Mouse (Mus musculus): ENCODE data around the gene Fam19a1. TPM values are rescaled to one million over a fixed set of nuclear protein-coding genes. Genes with fewer than 3 reads are reported as not detected.
"Not testable (repeated sequence)": the region's sequence is repeated elsewhere in the genome, so short reads cannot be mapped to it uniquely, and the experiment has no call there.

The Fam19a1 gene
- 10 to 100 TPM; 62.6 to 76.9 TPM for total RNA-seq (2021)

GRCm38 (mm10) chr6:96112854-96113253 lies at the start of gene Fam19a1:
Gene Fam19a1 (plus strand): TSS chr6:96113154.
- peak in 1 of 2 experiments; percentile 19 for DNase-seq (ENCODE audit: low spot score in 2 of 2)
- intact Hi-C loops (cut with DNase I): loop anchor here (10.0 kb wide), 2 partner anchors 132 to 232 kb away; no protein-coding TSS in a partner anchor

GRCm38 (mm10) chr6:96071080-96071479 lies 41.9 kb upstream of the Fam19a1 start:
- no peak for DNase-seq (ENCODE audit: low spot score in 2 of 2)
- intact Hi-C loops (cut with DNase I): no loop called here

- intact Hi-C loops (cut with DNase I): no loop called here
- no peak for DNase-seq (ENCODE audit: low spot score in 2 of 2)
Measured at GRCm38 (mm10) chr6:96071567-96071966, 41.4 kb upstream of the Fam19a1 start.

- DNase-seq (ENCODE audit: low spot score in 2 of 2): peak in 1 of 2 experiments; percentile 16
- intact Hi-C loops (cut with DNase I): loop anchor here (10.0 kb wide), 1 partner anchor 85 kb away; no protein-coding TSS in a partner anchor
Measured at GRCm38 (mm10) chr6:96089961-96090360, 23.0 kb upstream of the Fam19a1 start.

- DNase-seq (ENCODE audit: low spot score in 2 of 2): no peak
- intact Hi-C loops (cut with DNase I): loop anchor here (10.0 kb wide), 1 partner anchor 89 kb away; no protein-coding TSS in a partner anchor
Measured at GRCm38 (mm10) chr6:96093716-96094115, 19.2 kb upstream of the Fam19a1 start.

GRCm38 (mm10) chr6:96098225-96098624 lies 14.7 kb upstream of the Fam19a1 start:
- DNase-seq (ENCODE audit: low spot score in 2 of 2): peak; percentile 60 to 73
- intact Hi-C loops (cut with DNase I): loop anchor here (10.0 kb wide), 1 partner anchor 93 kb away; no protein-coding TSS in a partner anchor

GRCm38 (mm10) chr6:96111656-96112055 lies 1.3 kb upstream of the Fam19a1 start:
- intact Hi-C loops (cut with DNase I): loop anchor here (10.0 kb wide), 2 partner anchors 133 to 233 kb away; no protein-coding TSS in a partner anchor
- DNase-seq (ENCODE audit: low spot score in 2 of 2): no peak

GRCm38 (mm10) chr6:96114151-96114550 lies 1.2 kb downstream of the Fam19a1 start:
- intact Hi-C loops (cut with DNase I): loop anchor here (10.0 kb wide), 2 partner anchors 131 to 231 kb away; no protein-coding TSS in a partner anchor
- DNase-seq (ENCODE audit: low spot score in 2 of 2): no peak

GRCm38 (mm10) chr6:96116148-96116533 lies 3.2 kb downstream of the Fam19a1 start:
- no peak for DNase-seq (ENCODE audit: low spot score in 2 of 2)
- intact Hi-C loops (cut with DNase I): loop anchor here (5.0 to 10.0 kb wide), 3 partner anchors 129 to 886 kb away; no protein-coding TSS in a partner anchor

GRCm38 (mm10) chr6:96116534-96117272 lies 3.7 kb downstream of the Fam19a1 start:
- peak; percentile 67 to 79 for DNase-seq (ENCODE audit: low spot score in 2 of 2)
- intact Hi-C loops (cut with DNase I): loop anchor here (5.0 to 10.0 kb wide), 3 partner anchors 128 to 886 kb away; no protein-coding TSS in a partner anchor

- intact Hi-C loops (cut with DNase I): no loop called here
Measured at GRCm38 (mm10) chr6:96143326-96143725, 30.4 kb downstream of the Fam19a1 start.

GRCm38 (mm10) chr6:96165403-96165802 lies 52.4 kb downstream of the Fam19a1 start:
- DNase-seq (ENCODE audit: low spot score in 2 of 2): peak in 1 of 2 experiments; percentile 10
- intact Hi-C loops (cut with DNase I): no loop called here

More at GRCm38 (mm10) chr6:96143326-96143725, 30.4 kb downstream of the Fam19a1 start:
- no peak for DNase-seq (ENCODE audit: low spot score in 2 of 2)

GRCm38 (mm10) chr6:96165818-96166379 lies 52.9 kb downstream of the Fam19a1 start, which contains the start of gene 1700123L14Rik:
Gene 1700123L14Rik (minus strand): TSS chr6:96166243.
- DNase-seq (ENCODE audit: low spot score in 2 of 2): no peak
- intact Hi-C loops (cut with DNase I): no loop called here

GRCm38 (mm10) chr6:96167031-96167430 lies 54.1 kb downstream of the Fam19a1 start:
- no peak for DNase-seq (ENCODE audit: low spot score in 2 of 2)
- intact Hi-C loops (cut with DNase I): no loop called here

GRCm38 (mm10) chr6:96173681-96174080 lies 60.7 kb downstream of the Fam19a1 start:
- DNase-seq (ENCODE audit: low spot score in 2 of 2): no peak
- intact Hi-C loops (cut with DNase I): no loop called here

GRCm38 (mm10) chr6:96178530-96178929 lies 65.6 kb downstream of the Fam19a1 start:
- intact Hi-C loops (cut with DNase I): no loop called here
- DNase-seq (ENCODE audit: low spot score in 2 of 2): no peak

- intact Hi-C loops (cut with DNase I): no loop called here
- DNase-seq (ENCODE audit: low spot score in 2 of 2): no peak
Measured at GRCm38 (mm10) chr6:96183392-96183791, 70.4 kb downstream of the Fam19a1 start.

- intact Hi-C loops (cut with DNase I): no loop called here
- no peak for DNase-seq (ENCODE audit: low spot score in 2 of 2)
Measured at GRCm38 (mm10) chr6:96186517-96186916, 73.6 kb downstream of the Fam19a1 start.

GRCm38 (mm10) chr6:96198991-96199390 lies 86.0 kb downstream of the Fam19a1 start:
- intact Hi-C loops (cut with DNase I); DNase-seq (ENCODE audit: low spot score in 2 of 2): not testable (repeated sequence)

GRCm38 (mm10) chr6:96205395-96205794 lies 92.4 kb downstream of the Fam19a1 start:
- intact Hi-C loops (cut with DNase I): no loop called here
- no peak for DNase-seq (ENCODE audit: low spot score in 2 of 2)

Measured in left cerebral cortex, postnatal 36 days (tissue).